In the genomic region with DNA sequence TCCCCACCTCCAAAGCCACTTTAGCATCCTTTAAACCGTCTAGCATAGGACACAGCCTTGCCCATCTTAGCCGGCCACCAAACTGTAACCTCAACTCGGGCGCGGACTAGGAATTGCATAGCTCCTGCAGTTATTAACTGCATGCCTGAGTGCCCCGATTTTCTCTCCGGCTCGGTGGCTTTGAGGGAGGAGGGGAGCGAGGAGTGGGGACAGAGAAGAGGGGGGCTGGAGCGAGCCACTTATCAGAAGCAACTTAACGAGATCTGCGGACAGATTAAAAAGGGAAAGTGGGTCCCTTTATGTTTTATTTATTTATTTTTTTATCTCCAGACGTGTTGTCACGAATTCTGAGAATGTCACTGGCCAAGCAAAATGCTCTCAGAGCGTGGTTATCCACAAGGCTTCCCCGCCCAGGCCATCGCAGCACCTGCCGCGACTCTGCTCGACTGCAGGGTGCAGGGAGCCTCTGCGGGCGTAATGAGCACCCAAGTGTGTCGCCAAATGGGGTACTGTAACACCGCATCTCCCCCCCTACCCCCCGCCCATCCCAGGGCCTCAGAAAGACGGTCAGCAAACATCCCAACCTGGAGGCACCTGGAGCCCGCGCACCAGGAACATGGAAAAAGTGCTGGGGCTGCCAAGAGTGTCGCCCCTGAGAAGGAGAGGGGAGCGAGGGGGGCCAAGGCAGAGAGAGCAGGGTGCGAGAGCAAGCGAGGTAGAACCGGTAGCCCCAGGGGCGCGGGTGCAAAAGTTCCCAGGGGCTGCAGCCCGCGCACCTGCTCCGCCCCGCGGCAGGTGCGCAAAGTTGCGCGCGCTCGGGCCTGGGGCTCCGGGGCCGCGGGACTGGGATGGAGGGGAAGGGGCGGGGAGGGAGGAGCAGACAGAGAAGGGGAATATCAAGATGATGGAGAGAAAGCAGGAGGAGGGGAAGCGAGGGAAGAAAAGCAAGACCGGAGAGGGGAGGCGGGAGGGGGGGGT, we compare ENCODE assay signal across 8 mouse cellular contexts. TPM values are rescaled to one million over a fixed set of nuclear protein-coding genes. Genes with fewer than 3 reads are reported as not detected.
DNase-seq lines count a peak whose midpoint lies in the region; ATAC-seq and TF ChIP-seq lines count a peak whose summit lies in the region.

No protein-coding gene starts in this region.

- H3K27me3 ChIP-seq in forebrain, embryonic 16.5 days (replicated peaks; ENCODE audit: control insufficient read depth, insufficient read depth, low read length), result no peaks in the 10 kb centered on the region
- peaks cover 37% of the 10 kb centered on the region for H3K27me3 ChIP-seq in liver, postnatal 0 days (ENCODE audit: insufficient read depth, low read length)

- WGBS in forebrain, embryonic 16.5 days, result under 1% methylated on average over 52 of the region's 52 CpGs
- WGBS in liver, postnatal 0 days (ENCODE audit: insufficient replicate concordance), result 2% methylated on average over 52 of the region's 52 CpGs

- no peaks in the 10 kb centered on the region for H3K9me3 ChIP-seq in forebrain, embryonic 16.5 days (ENCODE audit: control insufficient read depth, low read length)
- no peaks in the 10 kb centered on the region for H3K9me3 ChIP-seq in liver, postnatal 0 days (ENCODE audit: low read length)

- H3K36me3 ChIP-seq in forebrain, embryonic 16.5 days (ENCODE audit: control insufficient read depth, insufficient read depth), result no peaks in the 10 kb centered on the region
- H3K36me3 ChIP-seq in liver, postnatal 0 days (replicated peaks; ENCODE audit: insufficient read depth, low read length), result no peaks in the 10 kb centered on the region

- H3K9ac ChIP-seq in forebrain, embryonic 16.5 days (replicated peaks; ENCODE audit: low read depth, low read length), result peak overlapping the region; percentile 83
- no peak overlapping the region for H3K9ac ChIP-seq in liver, postnatal 0 days (replicated peaks)

- H3K4me1 ChIP-seq in forebrain, embryonic 16.5 days (replicated peaks; ENCODE audit: control insufficient read depth, insufficient read depth, low read length), result peaks cover 52% of the 10 kb centered on the region
- peaks cover 12% of the 10 kb centered on the region for H3K4me1 ChIP-seq in liver, postnatal 0 days (ENCODE audit: insufficient read depth)

- DNase-seq in layer of hippocampus, adult 2 months (ENCODE audit: low spot score in 2 of 2), result no peak
- no peak for DNase-seq in layer of hippocampus, adult 11-12 months (ENCODE audit: low spot score)
- DNase-seq in cerebellum, adult 8-10 months, result peak; percentile 41
- DNase-seq in liver, postnatal 0 days, result no peak
- no peak for DNase-seq in ovary, postnatal 14 days (ENCODE audit: low spot score)
- DNase-seq in spleen, adult 12 weeks (ENCODE audit: low spot score), result no peak
- no peak for DNase-seq in testis, postnatal 14 days (ENCODE audit: low spot score)

- TF ChIP-seq CTCF in layer of hippocampus, adult 2 months (conservative IDR thresholded peaks at IDR 0.05), result no peak
- TF ChIP-seq CTCF in liver, postnatal 0 days (IDR thresholded peaks at IDR 0.05; ENCODE audit: low read depth), result no peak

- peak overlapping the region; percentile 62 for H3K4me3 ChIP-seq in layer of hippocampus, adult 2 months
- H3K4me3 ChIP-seq in forebrain, embryonic 16.5 days (replicated peaks; ENCODE audit: low read length), result peak overlapping the region; percentile 76
- peak overlapping the region; percentile 70 for H3K4me3 ChIP-seq in liver, postnatal 0 days (ENCODE audit: low read depth, low read length)

- H3K27ac ChIP-seq in layer of hippocampus, adult 2 months, result peak overlapping the region; percentile 53; the same call in 1 of the 2 replicates
- peak overlapping the region; percentile 94 for H3K27ac ChIP-seq in forebrain, embryonic 16.5 days (ENCODE audit: low read length)
- H3K27ac ChIP-seq in liver, postnatal 0 days (ENCODE audit: low read depth), result no peak overlapping the region

- no peak for TF ChIP-seq EP300 in liver, postnatal 0 days (IDR thresholded peaks at IDR 0.05; ENCODE audit: low read depth)

- H3K4me2 ChIP-seq in forebrain, embryonic 16.5 days (ENCODE audit: low read length), result peak overlapping the region; percentile 75
- peak overlapping the region; percentile 76 for H3K4me2 ChIP-seq in liver, postnatal 0 days (ENCODE audit: low read depth, low read length)

- ATAC-seq in forebrain, embryonic 16.5 days, result peak; percentile 21
- no peak for ATAC-seq in liver, postnatal 0 days

RNA-seq across cellular contexts. Expression of a gene that starts 0.9 kb away (rescaled TPM):
- total RNA-seq in layer of hippocampus, adult 2 months (2021), result 10 to 100 TPM; 30.0 to 30.9 TPM
- 32.0 and 36.2 TPM in 2 replicates for polyA plus RNA-seq in forebrain, embryonic 16.5 days (2015; fragmentation: Nextera tagmentation; extraction: Ambion mirVana)
- 3.5 and 3.6 TPM in 2 replicates for polyA plus RNA-seq in liver, postnatal 0 days (2015; fragmentation: Nextera tagmentation; extraction: Ambion mirVana)

RNA-seq across cellular contexts. Expression of a gene that starts 51.8 kb away (rescaled TPM):
- total RNA-seq in layer of hippocampus, adult 2 months (2021), result under 1 TPM in 1 of 2 experiments, not detected in 1; 0.88 TPM
- 0.44 and 1.0 TPM in 2 replicates for polyA plus RNA-seq in forebrain, embryonic 16.5 days (2015; fragmentation: Nextera tagmentation; extraction: Ambion mirVana)
- 0.66 and 7.2 TPM in 2 replicates for polyA plus RNA-seq in liver, postnatal 0 days (2015; fragmentation: Nextera tagmentation; extraction: Ambion mirVana)
